In genomic region chr4:128419988-128420617, GRCm38 (mm10) we compare ENCODE assay signal across 17 mouse cellular contexts.
DNase-seq lines count a peak whose midpoint lies in the region; ATAC-seq lines count a peak whose summit lies in the region.
"Had no signal": no experiment of that assay in that cellular context is flagged by ENCODE, and none has a peak within 500 bp of the region (broad histone marks: within the 10 kb centered on the region; RNA-seq: fewer than 3 reads in every experiment).

No protein-coding gene starts in this region.

- no peak overlapping the region for H3K4me3 ChIP-seq in midbrain, embryonic 11.5 days (ENCODE audit: low read depth, low read length)
- H3K4me3 ChIP-seq in midbrain, embryonic 16.5 days (ENCODE audit: low read depth, low read length): no peak overlapping the region
- no peak overlapping the region for H3K4me3 ChIP-seq in forebrain, embryonic 14.5 days (ENCODE audit: low read depth, low read length)
- H3K4me3 ChIP-seq in hindbrain, embryonic 12.5 days: no peak overlapping the region
- no peak overlapping the region for H3K4me3 ChIP-seq in neural tube, embryonic 14.5 days (ENCODE audit: low read depth, low read length)
- H3K4me3 ChIP-seq: erythroblast, embryonic 14.5 days; heart, embryonic 13.5 days; liver, embryonic 12.5 days; stomach, embryonic 15.5 days had no signal

- H3K4me1 ChIP-seq in midbrain, embryonic 11.5 days (ENCODE audit: control insufficient read depth, insufficient read depth, low read length): peaks cover 5% of the 10 kb centered on the region
- H3K4me1 ChIP-seq in midbrain, embryonic 16.5 days (ENCODE audit: control insufficient read depth, insufficient read depth, low read length): 0 out of 2 replicates have a peak, but pooled peaks cover 2% of the 10 kb centered on the region
- peaks cover 11% of the 10 kb centered on the region for H3K4me1 ChIP-seq in forebrain, embryonic 14.5 days (ENCODE audit: control insufficient read depth, insufficient read depth, low read length)
- H3K4me1 ChIP-seq in hindbrain, embryonic 12.5 days: peaks cover 30% of the 10 kb centered on the region
- H3K4me1 ChIP-seq in neural tube, embryonic 14.5 days (ENCODE audit: control insufficient read depth, insufficient read depth, low read length): no peaks in the 10 kb centered on the region
- H3K4me1 ChIP-seq: liver, embryonic 12.5 days; stomach, embryonic 15.5 days had no signal

- WGBS in midbrain, embryonic 11.5 days: 77% methylated on average over 7 of the region's 7 CpGs
- 56% methylated on average over 7 of the region's 7 CpGs for WGBS in midbrain, embryonic 16.5 days
- 34% methylated on average over 7 of the region's 7 CpGs for WGBS in forebrain, embryonic 14.5 days
- 34% methylated on average over 7 of the region's 7 CpGs for WGBS in hindbrain, embryonic 12.5 days
- 37% methylated on average over 7 of the region's 7 CpGs for WGBS in neural tube, embryonic 14.5 days

- H3K9me3 ChIP-seq in midbrain, embryonic 11.5 days (ENCODE audit: control insufficient read depth, low read length): no peaks in the 10 kb centered on the region
- H3K9me3 ChIP-seq in midbrain, embryonic 16.5 days (replicated peaks; ENCODE audit: control insufficient read depth, low read length, poor library complexity, severe bottlenecking): no peaks in the 10 kb centered on the region
- H3K9me3 ChIP-seq in forebrain, embryonic 14.5 days (replicated peaks; ENCODE audit: control insufficient read depth, low read length): no peaks in the 10 kb centered on the region
- no peaks in the 10 kb centered on the region for H3K9me3 ChIP-seq in hindbrain, embryonic 12.5 days (replicated peaks)
- no peaks in the 10 kb centered on the region for H3K9me3 ChIP-seq in neural tube, embryonic 14.5 days (ENCODE audit: control insufficient read depth, low read length)
- H3K9me3 ChIP-seq: heart, embryonic 13.5 days; liver, embryonic 12.5 days; stomach, embryonic 15.5 days had no signal

- H3K27ac ChIP-seq in midbrain, embryonic 11.5 days (ENCODE audit: low read depth, low read length): no peak overlapping the region
- H3K27ac ChIP-seq in midbrain, embryonic 16.5 days (ENCODE audit: low read length): no peak overlapping the region
- no peak overlapping the region for H3K27ac ChIP-seq in forebrain, embryonic 14.5 days (ENCODE audit: low read depth, low read length)
- peak overlapping the region; percentile 35; the same call in 1 of the 2 replicates for H3K27ac ChIP-seq in hindbrain, embryonic 12.5 days
- no peak overlapping the region for H3K27ac ChIP-seq in neural tube, embryonic 14.5 days (ENCODE audit: low read depth, low read length)
- H3K27ac ChIP-seq: heart, embryonic 13.5 days; liver, embryonic 12.5 days; stomach, embryonic 15.5 days had no signal

- no peak overlapping the region for H3K4me2 ChIP-seq in midbrain, embryonic 11.5 days
- no peak overlapping the region for H3K4me2 ChIP-seq in midbrain, embryonic 16.5 days (ENCODE audit: low read length)
- no peak overlapping the region for H3K4me2 ChIP-seq in forebrain, embryonic 14.5 days (ENCODE audit: low read length)
- H3K4me2 ChIP-seq in hindbrain, embryonic 12.5 days (replicated peaks): no peak overlapping the region
- H3K4me2 ChIP-seq in neural tube, embryonic 14.5 days (ENCODE audit: low read depth, low read length): no peak overlapping the region
- H3K4me2 ChIP-seq: heart, embryonic 13.5 days; liver, embryonic 12.5 days; stomach, embryonic 15.5 days had no signal

- peak; percentile 57 for ATAC-seq in midbrain, embryonic 11.5 days (ENCODE audit: low FRiP score)
- no peak for ATAC-seq in midbrain, embryonic 16.5 days
- peak; percentile 85 for ATAC-seq in forebrain, embryonic 14.5 days
- peak; percentile 86 for ATAC-seq in hindbrain, embryonic 12.5 days (ENCODE audit: low FRiP score)
- ATAC-seq in neural tube, embryonic 14.5 days (ENCODE audit: low read depth): peak; percentile 69; the same call in 1 of the 2 replicates
- ATAC-seq: intestine, embryonic 16.5 days; liver, embryonic 12.5 days had no signal

- H3K9ac ChIP-seq in midbrain, embryonic 11.5 days (ENCODE audit: low read length): no peak overlapping the region
- H3K9ac ChIP-seq in midbrain, embryonic 16.5 days (ENCODE audit: low read depth, low read length): no peak overlapping the region
- no peak overlapping the region for H3K9ac ChIP-seq in forebrain, embryonic 14.5 days (ENCODE audit: low read length)
- no peak overlapping the region for H3K9ac ChIP-seq in hindbrain, embryonic 12.5 days
- H3K9ac ChIP-seq in neural tube, embryonic 14.5 days (replicated peaks; ENCODE audit: low read depth, low read length): no peak overlapping the region
- H3K9ac ChIP-seq: heart, embryonic 13.5 days; liver, embryonic 12.5 days; stomach, embryonic 15.5 days had no signal

- H3K36me3 ChIP-seq in midbrain, embryonic 11.5 days (ENCODE audit: control insufficient read depth, insufficient read depth, low read length): no peaks in the 10 kb centered on the region
- no peaks in the 10 kb centered on the region for H3K36me3 ChIP-seq in midbrain, embryonic 16.5 days (ENCODE audit: control insufficient read depth, insufficient read depth, low read length)
- no peaks in the 10 kb centered on the region for H3K36me3 ChIP-seq in forebrain, embryonic 14.5 days (ENCODE audit: control insufficient read depth, insufficient read depth, low read length)
- H3K36me3 ChIP-seq in hindbrain, embryonic 12.5 days: no peaks in the 10 kb centered on the region
- H3K36me3 ChIP-seq in neural tube, embryonic 14.5 days (ENCODE audit: control insufficient read depth, insufficient read depth, low read length): 0 out of 2 replicates have a peak, but pooled peaks cover 1% of the 10 kb centered on the region
- H3K36me3 ChIP-seq: heart, embryonic 13.5 days; liver, embryonic 12.5 days; stomach, embryonic 15.5 days had no signal

- DNase-seq in midbrain, embryonic 11.5 days (ENCODE audit: low spot score, missing footprints): peak; percentile 66
- peak; percentile 71 for DNase-seq in forebrain, embryonic 14.5 days (ENCODE audit: low spot score)
- DNase-seq in right cerebral cortex, postnatal 25 days: no peak
- DNase-seq in kidney, adult 9 months: no peak
- DNase-seq: cerebellum, postnatal 14 days; gastrocnemius, postnatal 36 days; heart, postnatal 36 days; kidney, postnatal 14 days; thymus, adult 2 months had no signal

- H3K27me3 ChIP-seq in midbrain, embryonic 11.5 days (ENCODE audit: control insufficient read depth, insufficient read depth, low read length): no peaks in the 10 kb centered on the region
- H3K27me3 ChIP-seq in midbrain, embryonic 16.5 days (ENCODE audit: control insufficient read depth, insufficient read depth, low read depth, low read length): no peaks in the 10 kb centered on the region
- no peaks in the 10 kb centered on the region for H3K27me3 ChIP-seq in forebrain, embryonic 14.5 days (replicated peaks; ENCODE audit: control insufficient read depth, insufficient read depth, low read length)
- 0 out of 2 replicates have a peak, but pooled peaks cover 6% of the 10 kb centered on the region for H3K27me3 ChIP-seq in hindbrain, embryonic 12.5 days
- H3K27me3 ChIP-seq in neural tube, embryonic 14.5 days (ENCODE audit: control insufficient read depth, insufficient read depth, low read length): no peaks in the 10 kb centered on the region
- H3K27me3 ChIP-seq: heart, embryonic 13.5 days; liver, embryonic 12.5 days; stomach, embryonic 15.5 days had no signal

Comparison
In these comparisons a context has a peak if more than half of its experiments do, and no peak if none do; other contexts are left out.
1. DNase-seq: peak in midbrain, embryonic 11.5 days (single experiment) and forebrain, embryonic 14.5 days (single experiment); none in right cerebral cortex, postnatal 25 days (single experiment) and kidney, adult 9 months (single experiment).